In the genomic region with DNA sequence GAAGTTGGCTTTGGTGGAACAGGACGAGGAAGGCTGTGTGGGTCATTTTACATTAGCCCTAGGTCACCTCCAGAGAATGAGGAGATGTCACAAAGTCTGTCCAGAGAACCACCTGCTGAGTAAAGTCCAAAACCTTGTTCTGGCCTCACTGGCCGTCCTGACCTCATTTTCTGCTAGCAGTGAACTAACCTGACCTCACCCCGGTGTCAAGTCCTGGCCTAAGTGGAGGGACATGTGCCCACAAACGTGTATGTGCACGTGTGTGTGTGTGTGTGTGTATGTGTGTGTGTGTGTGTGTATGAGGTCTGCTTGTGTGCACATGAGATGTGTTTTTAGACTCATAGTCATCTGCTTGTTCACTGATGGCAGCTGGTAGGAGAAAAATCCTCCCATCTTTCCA, we compare ENCODE assay signal across 13 mouse cellular contexts.
"Had no signal": no experiment of that assay in that cellular context is flagged by ENCODE, and none has a peak within 500 bp of the region (broad histone marks: within the 10 kb centered on the region; RNA-seq: fewer than 3 reads in every experiment).

No protein-coding gene starts in this region.

- H3K4me1 ChIP-seq: intestine, embryonic 15.5 days had no signal

- H3K9me3 ChIP-seq: intestine, embryonic 15.5 days; limb, embryonic 12.5 days; midbrain, embryonic 13.5 days; stomach, embryonic 15.5 days had no signal

- H3K27ac ChIP-seq: intestine, embryonic 15.5 days; kidney, postnatal 0 days; layer of hippocampus, adult 2 months; limb, embryonic 12.5 days; liver, embryonic 14.5 days; midbrain, embryonic 13.5 days; stomach, embryonic 15.5 days had no signal

- H3K36me3 ChIP-seq: intestine, embryonic 15.5 days; limb, embryonic 12.5 days; midbrain, embryonic 13.5 days; stomach, embryonic 15.5 days had no signal

- H3K4me2 ChIP-seq: intestine, embryonic 15.5 days; limb, embryonic 12.5 days; midbrain, embryonic 13.5 days; stomach, embryonic 15.5 days had no signal

- H3K9ac ChIP-seq: intestine, embryonic 15.5 days; limb, embryonic 12.5 days; liver, embryonic 14.5 days; midbrain, embryonic 13.5 days; stomach, embryonic 15.5 days had no signal

- H3K4me3 ChIP-seq: intestine, embryonic 15.5 days; layer of hippocampus, adult 2 months; limb, embryonic 12.5 days; midbrain, embryonic 13.5 days; stomach, embryonic 15.5 days had no signal

- DNase-seq: lung, adult 2 months; lung, postnatal 36 days; right cerebral cortex, postnatal 14 days; thymus, adult 2 months; thymus, postnatal 25 days had no signal

- H3K27me3 ChIP-seq: intestine, embryonic 15.5 days; limb, embryonic 12.5 days; midbrain, embryonic 13.5 days; stomach, embryonic 15.5 days had no signal

- ATAC-seq: intestine, embryonic 15.5 days; lung, postnatal 0 days; midbrain, embryonic 13.5 days had no signal
